Mouse (Mus musculus) heart, adult 8-10 months (tissue): ENCODE results near the gene Btbd35f9. TPM values are rescaled to one million over a fixed set of nuclear protein-coding genes. Genes with fewer than 3 reads are reported as not detected.
"Not testable (repeated sequence)": the region's sequence is repeated elsewhere in the genome, so short reads cannot be mapped to it uniquely, and the experiment has no call there.

Experiments
- DNase-seq: peaks from one replicate; pipeline ENCODE4 v3.0.0; 2022; ENCODE audit warnings: low spot score
- total RNA-seq, 4 experiments: library from RNA; stranded (reverse); gene quantifications; 2 replicates each; pipeline ENCODE4 v1.2.4; 2022

The Btbd35f9 gene
- not detected for total RNA-seq

DNA sequence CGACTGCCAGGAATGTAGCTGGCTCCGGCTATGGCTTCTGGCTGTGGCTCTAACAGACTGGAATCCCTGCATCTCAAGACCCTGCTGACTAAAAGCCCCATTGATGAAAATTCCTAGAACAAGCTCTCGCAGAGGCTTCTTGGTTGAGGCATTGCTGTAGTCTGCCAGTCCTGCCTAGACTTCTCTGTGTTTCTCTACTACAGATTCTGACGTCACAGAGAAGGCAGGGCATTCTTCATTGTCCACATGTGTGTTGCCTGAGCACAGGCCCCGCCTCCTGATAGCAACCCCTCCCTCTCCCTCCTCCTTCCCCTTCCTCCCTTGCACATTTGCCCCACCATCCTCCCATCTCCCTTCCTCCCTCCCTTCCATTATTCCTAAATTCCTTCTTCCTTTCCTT lies at the start of gene Btbd35f9:
Gene Btbd35f9 (minus strand): TSS at position 101 of the 400 bp plus-strand sequence.
- not testable (repeated sequence) for DNase-seq

Other genes with a start within 250 kb of the Btbd35f9 start
- not detected for gene Btbd35f6, start 205.0 kb downstream of the Btbd35f9 start, total RNA-seq
- not detected for gene Gm21870, start 174.7 kb downstream of the Btbd35f9 start, total RNA-seq
- gene Spin2g, start 77.2 kb upstream of the Btbd35f9 start, total RNA-seq, result not detected